ENCODE assay signal across 8 mouse cellular contexts in genomic region chr1:77972301-77972717, GRCm38 (mm10).
A peak's percentile ranks its signal among the peaks of the same experiment; 100 is the strongest.
DNase-seq lines count a peak whose midpoint lies in the region; ATAC-seq and TF ChIP-seq lines count a peak whose summit lies in the region.

No protein-coding gene starts in this region.

- no peaks in the 10 kb centered on the region for H3K36me3 ChIP-seq in forebrain, embryonic 12.5 days (replicated peaks)
- no peaks in the 10 kb centered on the region for H3K36me3 ChIP-seq in hindbrain, embryonic 16.5 days (ENCODE audit: control insufficient read depth, insufficient read depth, low read length)
- no peaks in the 10 kb centered on the region for H3K36me3 ChIP-seq in neural tube, embryonic 12.5 days

- peaks cover 47% of the 10 kb centered on the region for H3K27me3 ChIP-seq in forebrain, embryonic 12.5 days
- no peaks in the 10 kb centered on the region for H3K27me3 ChIP-seq in hindbrain, embryonic 16.5 days (replicated peaks; ENCODE audit: control insufficient read depth, insufficient read depth, low read length)
- peaks cover 17% of the 10 kb centered on the region for H3K27me3 ChIP-seq in neural tube, embryonic 12.5 days (replicated peaks)

- peaks cover 5% of the 10 kb centered on the region; the same call in 1 of the 2 replicates for H3K4me1 ChIP-seq in forebrain, embryonic 12.5 days
- H3K4me1 ChIP-seq in hindbrain, embryonic 16.5 days (ENCODE audit: control insufficient read depth, insufficient read depth, low read depth, low read length), result no peaks in the 10 kb centered on the region
- no peaks in the 10 kb centered on the region for H3K4me1 ChIP-seq in neural tube, embryonic 12.5 days

- peak; percentile 83 for ATAC-seq in forebrain, embryonic 12.5 days (ENCODE audit: low FRiP score)
- peak; percentile 48; the same call in 1 of the 2 replicates for ATAC-seq in hindbrain, embryonic 16.5 days
- ATAC-seq in neural tube, embryonic 12.5 days (ENCODE audit: low FRiP score, low read depth), result peak; percentile 66
- ATAC-seq in erythroblast, adult 5-6 weeks (replicated peaks; ENCODE audit: low FRiP score, poor library complexity, severe bottlenecking), result no peak

- intact Hi-C loops in left cerebral cortex, postnatal 4 days (cut with DNase I), result loop anchor here (10.0 kb wide), 3 partner anchors 222 to 452 kb away; partner anchors contain the start of genes Pax3 and Sgpp2

- no peak for TF ChIP-seq POLR2A in brain, embryonic 14.5 days (IDR thresholded peaks at IDR 0.05; ENCODE audit: borderline replicate concordance, extremely low read depth, insufficient read depth, insufficient read length, poor library complexity, severe bottlenecking)

- DNase-seq in layer of hippocampus, adult 18-20 months (ENCODE audit: low spot score in 2 of 2), result peak; percentile 18 to 47
- DNase-seq in layer of hippocampus, adult 9-10 months (ENCODE audit: low spot score), result no peak
- DNase-seq in brain, embryonic 14.5 days (ENCODE audit: low read depth), result peak; percentile 96
- DNase-seq in left cerebral cortex, postnatal 4 days, result peak; percentile 83

- no peak overlapping the region for H3K4me3 ChIP-seq in forebrain, embryonic 12.5 days (replicated peaks)
- H3K4me3 ChIP-seq in hindbrain, embryonic 16.5 days (ENCODE audit: low read length), result no peak overlapping the region
- H3K4me3 ChIP-seq in neural tube, embryonic 12.5 days, result no peak overlapping the region

- TF ChIP-seq CTCF in brain, embryonic 14.5 days (IDR thresholded peaks at IDR 0.05; ENCODE audit: borderline replicate concordance, extremely low read depth, insufficient read depth, insufficient read length), result peak; percentile 87

- H3K27ac ChIP-seq in forebrain, embryonic 12.5 days, result no peak overlapping the region
- H3K27ac ChIP-seq in hindbrain, embryonic 16.5 days (ENCODE audit: low read depth, low read length), result no peak overlapping the region
- H3K27ac ChIP-seq in neural tube, embryonic 12.5 days, result no peak overlapping the region

- H3K9me3 ChIP-seq in forebrain, embryonic 12.5 days, result no peaks in the 10 kb centered on the region
- H3K9me3 ChIP-seq in hindbrain, embryonic 16.5 days (ENCODE audit: control insufficient read depth, low read length), result no peaks in the 10 kb centered on the region
- H3K9me3 ChIP-seq in neural tube, embryonic 12.5 days, result no peaks in the 10 kb centered on the region

- H3K9ac ChIP-seq in forebrain, embryonic 12.5 days, result no peak overlapping the region
- H3K9ac ChIP-seq in hindbrain, embryonic 16.5 days (ENCODE audit: low read depth, low read length), result no peak overlapping the region
- no peak overlapping the region for H3K9ac ChIP-seq in neural tube, embryonic 12.5 days

- peak overlapping the region; percentile 8; the same call in 1 of the 2 replicates for H3K4me2 ChIP-seq in forebrain, embryonic 12.5 days
- peak overlapping the region; percentile 37; the same call in 1 of the 2 replicates for H3K4me2 ChIP-seq in hindbrain, embryonic 16.5 days (ENCODE audit: low read length)
- peak overlapping the region; percentile 36; the same call in 1 of the 2 replicates for H3K4me2 ChIP-seq in neural tube, embryonic 12.5 days (replicated peaks)

- 6% methylated on average over 9 of the region's 9 CpGs for WGBS in forebrain, embryonic 12.5 days
- 5% methylated on average over 9 of the region's 9 CpGs for WGBS in hindbrain, embryonic 16.5 days
- WGBS in neural tube, embryonic 12.5 days, result 10% methylated on average over 9 of the region's 9 CpGs
